Mouse (Mus musculus): ENCODE measurements at regions not wholly inside any gene's neighbourhood (a gene's known extent, or its start where the extent isn't known, plus 50 kb on each side); places are given as distances from the start of the nearest gene placed in this dataset.

GRCm38 (mm10) chr2:147808036-147808675 is 238.6 kb downstream of the Foxa2 start:
- CTCF ChIA-PET, result interaction anchor here (0.6 kb wide), 1 partner anchor 87 kb away, joined by 3 read pairs; no protein-coding TSS in a partner anchor

GRCm38 (mm10) chr2:147803102-147803501 is 243.7 kb downstream of the Foxa2 start:
- CTCF ChIA-PET, result no interaction called here

DNA sequence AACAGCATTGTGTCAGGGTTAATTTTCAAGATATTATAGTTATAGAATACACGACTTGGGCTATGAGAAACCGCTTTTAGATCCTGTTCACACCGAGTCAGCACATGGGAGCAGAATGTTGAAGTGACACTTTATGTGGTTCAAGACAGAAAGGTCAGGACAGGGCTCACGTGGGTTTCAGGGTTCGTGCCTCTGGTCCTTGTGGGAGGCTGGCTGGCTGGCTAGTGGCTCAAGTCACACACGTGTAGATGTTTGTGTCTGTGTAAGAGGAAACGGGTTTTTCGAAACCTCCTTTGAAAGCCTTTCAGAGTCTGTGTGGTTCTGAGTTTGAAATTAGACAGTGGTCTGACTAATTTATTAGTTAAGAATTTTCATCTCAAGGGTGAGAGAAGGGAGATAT is 255.3 kb downstream of the Foxa2 start:
- CTCF ChIA-PET, result no interaction called here

GRCm38 (mm10) chr2:147789877-147790276 is 256.9 kb downstream of the Foxa2 start:
- CTCF ChIA-PET, result no interaction called here

GRCm38 (mm10) chr2:147789268-147789667 is 257.5 kb downstream of the Foxa2 start:
- CTCF ChIA-PET, result no interaction called here

DNA sequence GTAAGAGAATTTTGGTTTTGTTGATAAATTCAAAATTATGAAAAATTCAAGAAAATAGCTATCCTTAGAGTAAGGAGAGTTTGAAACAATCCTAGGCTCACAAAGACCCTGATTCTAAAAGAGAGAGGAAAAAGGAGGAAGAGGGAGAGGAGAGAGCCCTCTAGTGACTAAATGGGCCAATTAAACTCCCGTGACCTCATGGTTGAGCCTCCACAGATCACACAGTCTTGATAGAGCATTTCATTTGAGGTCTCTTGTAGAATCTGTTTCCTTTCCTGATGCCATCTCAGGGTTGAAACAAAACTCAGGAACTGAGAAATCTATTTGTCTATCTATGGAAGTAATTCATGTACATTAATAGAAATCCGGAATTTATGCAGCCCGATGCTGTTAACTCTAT is 258.8 kb downstream of the Foxa2 start:
- CTCF ChIA-PET, result no interaction called here

DNA sequence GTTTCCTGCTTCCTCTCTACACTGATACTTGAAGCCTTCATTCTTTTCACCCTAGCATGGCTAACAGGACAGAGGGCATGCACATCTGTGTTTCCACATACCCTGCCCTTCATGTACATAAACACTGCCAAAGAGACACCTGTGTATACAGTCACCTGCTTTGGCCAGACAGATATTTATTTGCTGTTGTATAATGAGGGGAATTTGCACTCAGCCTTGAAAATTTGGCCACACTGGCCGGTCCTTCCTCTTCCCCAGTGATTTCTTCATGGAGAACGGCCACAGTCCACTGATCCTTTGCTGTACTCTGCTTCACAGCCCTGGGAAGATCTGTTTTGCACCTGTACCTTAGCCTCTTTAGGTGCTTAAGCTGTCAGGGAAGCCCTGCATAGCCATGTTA is 264.3 kb downstream of the Foxa2 start:
- CTCF ChIA-PET, result no interaction called here

DNA sequence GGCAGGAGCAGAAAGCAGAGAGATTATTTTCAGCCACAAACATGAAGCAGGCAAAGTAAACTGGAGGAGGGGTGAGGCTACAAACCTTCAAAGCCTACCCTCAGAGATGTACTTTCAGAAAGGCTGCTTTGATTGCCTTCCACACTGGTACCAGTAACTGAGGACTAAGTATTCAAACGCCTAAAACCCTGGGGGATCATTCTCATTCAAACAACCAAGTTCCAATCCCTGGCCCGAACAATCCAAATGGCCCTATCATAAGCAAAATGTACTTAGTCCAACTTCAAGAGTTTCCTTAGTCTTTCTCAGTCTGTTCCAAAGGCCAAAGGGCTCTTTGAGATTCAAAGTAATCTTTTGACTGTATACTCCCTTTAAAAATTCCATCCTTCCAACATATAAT is 270.5 kb downstream of the Foxa2 start:
- CTCF ChIA-PET, result no interaction called here

- CTCF ChIA-PET, result no interaction called here
Measured at GRCm38 (mm10) chr2:147772579-147772978, 274.2 kb downstream of the Foxa2 start.

DNA sequence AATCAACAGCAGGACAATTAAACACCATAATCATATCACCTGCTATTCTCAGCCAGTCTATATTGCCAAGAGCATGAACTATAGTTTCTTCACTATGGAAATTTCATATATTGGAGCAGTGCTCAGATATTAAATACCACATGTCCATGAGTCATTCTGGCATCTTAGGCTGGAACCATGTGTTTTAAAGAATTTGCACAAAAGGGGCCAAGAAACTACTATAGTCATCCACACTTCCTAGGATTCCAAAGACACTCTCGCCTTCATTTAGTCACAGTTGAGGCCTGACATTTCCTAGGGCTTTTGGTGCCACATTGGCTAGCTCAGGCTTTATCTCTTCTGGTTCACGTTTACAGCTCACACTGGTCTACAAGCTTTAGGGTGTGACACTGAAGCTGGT is 293.7 kb downstream of the Foxa2 start:
- CTCF ChIA-PET, result no interaction called here

- CTCF ChIA-PET, result no interaction called here
Measured at GRCm38 (mm10) chr2:147751831-147752230, 294.9 kb downstream of the Foxa2 start.

GRCm38 (mm10) chr2:147748006-147748405 is 298.8 kb downstream of the Foxa2 start:
- CTCF ChIA-PET, result no interaction called here

GRCm38 (mm10) chr2:147743908-147744307 is 302.9 kb downstream of the Foxa2 start:
- CTCF ChIA-PET, result no interaction called here

DNA sequence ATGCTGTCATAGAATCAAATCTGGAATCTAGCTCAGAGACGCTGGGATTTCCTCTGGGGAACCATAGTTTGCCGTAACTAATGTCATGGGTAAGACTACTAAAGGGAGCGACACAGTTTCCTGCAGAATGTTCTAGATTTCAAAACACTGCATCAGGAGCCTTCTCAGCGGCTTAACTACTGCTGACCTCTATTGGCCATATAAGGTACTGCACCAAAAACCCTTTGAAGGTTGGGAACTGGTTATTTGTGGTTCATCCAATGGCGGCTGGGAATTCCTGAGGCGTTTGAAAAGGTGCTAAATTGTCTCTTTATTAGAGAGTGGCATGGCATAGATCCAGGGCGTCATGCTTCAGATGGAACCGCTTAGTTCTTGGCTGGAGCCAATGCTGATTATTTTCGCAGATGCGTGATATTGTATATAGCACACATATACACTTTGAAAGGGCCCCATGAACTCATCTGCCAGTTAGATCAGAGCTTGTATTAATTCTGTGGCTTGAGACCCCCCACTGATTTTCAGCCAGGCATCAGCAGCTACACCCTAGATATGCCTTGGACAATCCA is 308.4 kb downstream of the Foxa2 start:
- CTCF ChIA-PET, result no interaction called here

- CTCF ChIA-PET, result no interaction called here
Measured at GRCm38 (mm10) chr2:147727396-147727795, 319.4 kb downstream of the Foxa2 start.

- CTCF ChIA-PET, result no interaction called here
Measured at GRCm38 (mm10) chr2:147718936-147719335, 327.8 kb downstream of the Foxa2 start.

- CTCF ChIA-PET, result no interaction called here
Measured at GRCm38 (mm10) chr2:147717484-147717947, 329.3 kb downstream of the Foxa2 start.

GRCm38 (mm10) chr2:147715791-147716190 is 331.0 kb downstream of the Foxa2 start:
- CTCF ChIA-PET, result no interaction called here

- CTCF ChIA-PET, result no interaction called here
Measured at GRCm38 (mm10) chr2:147710593-147711265, 336.0 kb downstream of the Foxa2 start.

- CTCF ChIA-PET, result no interaction called here
Measured at GRCm38 (mm10) chr2:147709799-147710198, 337.0 kb downstream of the Foxa2 start.

DNA sequence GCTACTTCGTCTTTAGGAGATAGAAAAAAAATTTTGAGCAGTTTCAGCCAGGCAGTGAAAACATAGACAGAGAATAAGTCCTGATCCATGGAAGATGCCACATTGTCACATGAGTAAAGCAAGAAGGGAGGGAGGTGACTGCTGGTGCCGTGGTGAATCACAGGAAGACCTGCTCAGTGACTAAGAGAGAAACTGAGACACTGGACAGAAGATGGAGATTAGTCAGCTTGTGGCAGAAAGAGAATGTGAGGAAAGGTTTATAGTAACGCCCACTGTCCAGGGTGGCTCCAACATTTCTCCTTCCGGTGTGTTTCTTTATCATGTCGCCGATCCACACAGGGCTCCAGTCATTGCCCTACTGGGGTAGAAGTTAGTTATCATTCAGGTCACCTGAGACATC is 339.6 kb downstream of the Foxa2 start:
- CTCF ChIA-PET, result no interaction called here

- CTCF ChIA-PET, result no interaction called here
Measured at GRCm38 (mm10) chr2:147703981-147704380, 342.3 kb downstream of the Pax1 start.

DNA sequence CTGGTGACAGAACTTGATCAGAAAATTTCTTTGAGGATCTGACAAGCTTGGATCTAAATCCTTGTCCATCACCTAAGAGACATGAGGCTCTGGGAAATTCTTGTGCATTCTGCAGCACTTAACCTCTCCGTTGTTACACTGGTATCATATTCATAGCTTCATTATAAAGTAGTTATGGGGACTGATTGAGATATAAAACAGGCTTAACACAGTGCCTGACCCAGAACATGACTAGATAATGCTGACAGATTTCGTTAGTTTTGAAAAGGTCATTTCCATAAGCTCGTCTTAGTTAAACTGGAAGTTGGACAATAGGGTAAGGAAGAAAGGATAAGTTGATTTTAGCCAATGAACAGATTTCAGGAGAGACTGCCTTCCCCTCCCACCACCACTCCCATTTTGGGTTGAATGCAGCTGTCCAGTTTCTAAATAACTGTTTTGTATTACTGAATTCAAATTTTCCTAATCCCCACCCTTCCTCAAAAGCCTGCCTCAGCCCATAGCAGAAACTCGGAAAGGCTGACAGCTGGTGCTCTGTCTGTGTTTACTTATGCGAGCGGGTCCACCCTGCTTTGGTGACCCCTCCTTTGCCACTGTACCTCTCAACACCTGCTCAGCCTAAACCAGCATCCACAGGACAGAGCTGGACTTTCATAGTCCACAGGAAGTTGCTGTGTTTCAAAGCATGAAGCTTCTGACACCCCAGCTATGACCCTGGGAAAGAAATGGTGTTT is 340.8 kb downstream of the Pax1 start:
- CTCF ChIA-PET, result no interaction called here

All from spleen, embryonic (tissue).